Mouse (Mus musculus): ENCODE measurements around the gene Ttyh1.

The Ttyh1 gene

DNA sequence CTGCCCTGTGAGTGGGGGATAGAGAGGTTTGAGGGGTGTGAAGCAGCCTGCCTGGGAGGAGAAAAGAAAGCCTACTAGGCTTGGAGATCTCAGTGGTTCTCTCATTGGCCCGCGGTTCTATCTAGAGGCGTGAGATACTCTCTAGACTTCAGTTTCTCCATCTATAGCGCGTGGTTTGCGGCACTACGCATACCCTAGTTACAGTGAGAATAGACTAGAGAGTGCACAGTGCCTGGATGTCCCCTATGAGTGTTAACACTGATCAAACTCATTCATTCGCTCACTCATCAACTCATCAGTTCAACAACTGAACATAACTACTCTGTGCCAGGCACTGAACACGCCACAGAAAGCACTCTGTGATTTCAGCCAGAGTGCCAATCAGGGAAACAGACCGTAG lies 3.6 kb downstream of the Ttyh1 start:
- DNase-seq (ENCODE audit: low read depth, low spot score) = no peak

- no peak for DNase-seq (ENCODE audit: low read depth, low spot score)
Measured at GRCm38 (mm10) chr7:4123732-4124131, 4.5 kb downstream of the Ttyh1 start.

DNA sequence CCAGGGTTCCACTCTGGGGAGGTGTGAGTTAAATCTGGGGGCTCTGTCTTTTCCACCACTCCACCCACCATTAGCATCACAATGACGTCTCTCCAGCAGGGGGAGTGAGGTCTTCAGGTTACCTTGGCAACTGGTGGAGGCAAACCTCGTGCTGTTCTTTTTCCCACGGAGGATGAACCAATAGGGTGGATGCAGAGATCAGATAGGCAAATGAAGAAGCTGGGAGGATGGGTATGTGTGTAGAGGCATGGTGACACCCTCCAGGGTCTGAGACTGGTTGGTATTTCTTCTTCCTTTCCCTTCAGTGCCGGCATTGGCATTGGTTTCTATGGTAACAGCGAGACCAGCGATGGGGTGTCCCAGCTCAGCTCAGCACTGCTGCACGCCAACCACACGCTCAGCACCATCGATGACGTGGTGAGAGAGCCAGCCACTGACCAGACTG lies 5.1 kb downstream of the Ttyh1 start:
- DNase-seq (ENCODE audit: low read depth, low spot score) = peak; percentile 39

DNA sequence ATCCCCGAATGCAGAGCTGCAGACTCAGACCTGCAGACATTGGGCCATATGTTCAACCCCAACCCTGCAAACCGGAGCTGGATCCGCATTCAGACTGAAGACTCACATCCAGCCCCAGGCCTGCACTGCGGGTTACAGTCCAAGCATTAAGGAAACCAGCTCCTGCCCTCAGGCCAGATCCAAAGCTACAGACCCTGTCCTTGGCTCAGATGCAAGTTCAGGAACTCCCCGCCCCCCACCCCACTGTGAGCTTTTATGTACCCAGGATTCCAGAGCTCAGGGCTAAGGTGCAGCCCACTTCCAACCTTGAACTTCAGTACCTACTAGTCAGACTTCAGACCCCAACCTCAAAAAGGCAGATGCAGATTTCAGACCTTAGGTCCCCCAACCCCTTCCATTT lies 5.6 kb downstream of the Ttyh1 start:
- DNase-seq (ENCODE audit: low read depth, low spot score) = no peak

DNA sequence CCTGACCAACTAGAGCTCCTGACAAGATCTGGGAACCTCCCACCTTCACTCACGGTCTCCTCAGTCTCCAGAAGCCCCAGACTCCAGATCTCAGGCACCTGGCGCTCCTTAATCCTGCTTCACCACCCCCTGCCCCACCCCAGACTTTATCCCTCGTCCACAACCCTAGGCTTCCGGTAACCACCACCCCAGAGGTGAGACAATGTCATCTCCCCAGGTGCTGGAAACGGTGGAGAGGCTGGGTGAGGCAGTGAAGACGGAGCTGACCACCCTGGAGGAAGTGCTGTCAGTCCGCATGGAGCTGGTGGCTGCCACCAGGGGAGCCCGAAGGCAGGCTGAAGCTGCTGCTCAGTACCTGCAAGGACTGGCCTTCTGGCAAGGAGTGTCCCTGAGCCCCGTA lies 6.1 kb downstream of the Ttyh1 start:
- DNase-seq (ENCODE audit: low read depth, low spot score) = no peak

DNA sequence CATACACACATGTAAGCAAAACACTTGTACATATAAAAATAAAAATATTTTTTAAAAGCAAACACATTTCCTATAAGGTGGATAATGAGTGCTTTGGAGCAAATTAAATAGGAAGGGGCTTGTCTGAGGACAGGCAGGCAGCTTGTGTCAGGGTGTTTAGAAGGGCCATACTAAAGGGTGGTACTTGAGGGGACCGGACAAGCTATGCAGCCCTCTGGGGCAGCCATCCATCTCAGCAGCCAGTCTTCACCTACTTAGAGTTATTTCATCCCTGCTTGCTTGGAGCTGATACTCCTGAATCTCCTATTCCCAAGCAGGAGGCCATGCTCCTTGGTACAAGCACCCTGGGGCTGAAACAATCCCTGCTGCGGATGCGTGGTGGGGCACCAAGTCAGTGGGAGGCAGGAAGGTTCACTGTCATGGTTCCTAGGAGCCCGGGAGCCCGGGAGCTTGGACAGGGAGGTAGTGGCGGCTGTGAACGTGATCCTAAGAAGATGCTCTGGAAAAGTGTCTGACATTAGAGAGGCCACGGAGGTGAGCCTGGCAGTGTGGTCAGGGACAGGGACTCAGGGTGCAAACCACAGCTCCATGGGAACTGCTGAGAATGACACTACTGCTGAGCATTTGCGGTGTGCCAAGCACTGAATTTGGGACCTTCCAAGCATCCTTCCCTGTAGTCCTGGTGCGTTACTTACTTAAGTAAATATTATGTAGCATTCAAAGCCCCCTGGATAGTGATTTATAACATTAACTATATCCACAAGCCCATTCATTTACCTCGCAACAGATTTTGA lies 8.0 kb downstream of the Ttyh1 start:
- no peak for DNase-seq (ENCODE audit: low read depth, low spot score)

DNA sequence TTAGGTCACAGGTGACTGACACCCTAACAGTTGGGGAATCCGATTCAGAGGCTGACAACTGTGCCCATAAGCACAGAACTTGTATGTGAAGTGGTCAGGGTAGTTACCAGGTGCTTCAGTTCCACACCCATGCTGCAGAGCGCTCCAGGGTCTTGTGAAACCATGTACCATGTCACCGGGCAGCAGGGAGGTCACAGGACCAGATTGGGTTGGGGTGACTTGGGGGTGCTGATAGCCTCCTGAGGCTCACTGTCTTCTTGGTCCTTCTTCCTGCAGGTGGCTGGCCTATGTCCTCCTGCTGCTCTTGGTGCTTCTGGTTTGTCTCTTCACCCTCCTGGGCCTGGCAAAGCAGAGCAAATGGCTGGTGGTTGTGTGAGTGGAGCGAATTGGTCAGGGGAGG lies 8.7 kb downstream of the Ttyh1 start:
- DNase-seq (ENCODE audit: low read depth, low spot score) = no peak

DNA sequence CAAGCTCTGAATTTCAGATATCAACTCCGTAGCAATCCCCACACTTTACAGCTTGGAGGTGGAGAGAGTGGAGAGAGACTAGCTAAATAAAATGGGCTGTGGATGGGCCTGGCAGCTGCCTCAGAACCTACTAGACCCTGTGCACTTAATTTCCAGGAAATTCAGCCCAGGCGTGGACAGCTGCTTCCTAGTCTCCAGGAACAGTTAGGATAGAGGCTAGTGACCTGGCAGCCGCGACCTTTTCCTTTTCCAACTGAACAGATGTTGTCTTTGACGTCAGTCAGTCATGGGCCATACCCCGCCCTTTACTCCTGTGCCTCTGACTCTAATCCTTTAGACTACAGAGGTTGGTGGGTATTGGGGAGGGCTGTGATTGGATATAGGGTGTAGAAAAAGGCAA lies 9.7 kb downstream of the Ttyh1 start:
- DNase-seq (ENCODE audit: low read depth, low spot score) = no peak

DNA sequence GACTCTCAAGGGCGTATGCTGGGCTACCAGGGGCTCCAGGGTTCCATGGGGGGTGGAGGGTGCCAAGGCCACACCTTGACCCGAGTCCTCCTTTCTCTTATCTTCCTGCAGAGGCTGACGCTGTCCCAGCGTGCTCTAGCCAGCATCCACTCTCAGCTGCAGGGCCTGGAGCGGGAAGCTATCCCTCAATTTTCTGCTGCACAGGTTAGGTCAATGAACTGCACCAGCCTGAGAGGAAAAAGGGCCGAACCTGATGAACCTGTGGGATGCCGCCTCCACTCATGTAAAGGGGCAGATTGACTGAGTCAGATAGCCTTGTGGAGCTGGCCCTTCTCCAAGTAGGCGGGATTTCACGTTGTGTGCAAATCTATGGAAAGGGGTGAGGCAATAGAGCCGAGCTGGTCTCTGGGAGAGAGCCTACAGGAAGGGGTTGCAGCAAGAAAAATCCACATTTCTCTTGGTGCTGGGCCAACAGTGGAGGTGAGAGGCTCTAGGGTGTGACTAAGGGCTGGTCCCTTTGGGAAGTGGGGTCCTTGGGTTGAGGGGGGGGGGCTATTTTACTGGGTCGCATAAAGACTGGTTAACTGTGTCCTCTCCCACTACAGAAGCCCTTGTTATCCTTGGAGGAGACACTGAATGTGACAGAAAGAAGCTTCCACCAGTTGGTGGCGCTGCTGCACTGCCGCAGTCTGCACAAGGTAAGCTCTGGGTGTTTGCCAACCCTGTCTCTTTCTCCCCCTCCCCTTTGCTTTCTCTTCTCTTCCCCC lies 11.7 kb downstream of the Ttyh1 start:
- peak; percentile 80 for DNase-seq (ENCODE audit: low read depth, low spot score)

- DNase-seq (ENCODE audit: low read depth, low spot score) = no peak
Measured at GRCm38 (mm10) chr7:4131964-4132363, 12.8 kb downstream of the Ttyh1 start.

GRCm38 (mm10) chr7:4132581-4132980 lies 13.4 kb downstream of the Ttyh1 start:
- DNase-seq (ENCODE audit: low read depth, low spot score) = no peak

DNA sequence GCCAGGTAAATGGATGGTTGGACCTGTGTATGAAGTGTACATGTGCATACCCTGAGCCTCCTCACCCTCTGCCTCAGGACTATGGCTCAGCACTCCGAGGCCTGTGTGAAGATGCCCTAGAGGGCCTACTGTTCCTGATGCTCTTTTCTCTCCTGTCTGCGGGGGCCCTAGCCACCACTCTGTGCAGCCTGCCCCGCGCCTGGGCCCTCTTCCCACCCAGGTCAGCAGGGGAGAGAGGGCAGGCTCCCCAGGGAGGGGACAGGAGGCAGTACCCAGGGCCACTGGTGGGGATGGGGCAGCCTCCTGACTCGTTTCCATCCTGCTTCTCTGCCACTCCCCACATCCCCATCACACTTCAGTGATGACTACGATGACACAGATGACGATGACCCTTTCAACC lies 13.8 kb downstream of the Ttyh1 start:
- DNase-seq (ENCODE audit: low read depth, low spot score) = no peak

GRCm38 (mm10) chr7:4134911-4135310 lies 15.7 kb downstream of the Ttyh1 start:
- DNase-seq (ENCODE audit: low read depth, low spot score) = no peak

- DNase-seq (ENCODE audit: low read depth, low spot score) = no peak
Measured at GRCm38 (mm10) chr7:4136404-4136770, 17.2 kb downstream of the Ttyh1 start.

DNA sequence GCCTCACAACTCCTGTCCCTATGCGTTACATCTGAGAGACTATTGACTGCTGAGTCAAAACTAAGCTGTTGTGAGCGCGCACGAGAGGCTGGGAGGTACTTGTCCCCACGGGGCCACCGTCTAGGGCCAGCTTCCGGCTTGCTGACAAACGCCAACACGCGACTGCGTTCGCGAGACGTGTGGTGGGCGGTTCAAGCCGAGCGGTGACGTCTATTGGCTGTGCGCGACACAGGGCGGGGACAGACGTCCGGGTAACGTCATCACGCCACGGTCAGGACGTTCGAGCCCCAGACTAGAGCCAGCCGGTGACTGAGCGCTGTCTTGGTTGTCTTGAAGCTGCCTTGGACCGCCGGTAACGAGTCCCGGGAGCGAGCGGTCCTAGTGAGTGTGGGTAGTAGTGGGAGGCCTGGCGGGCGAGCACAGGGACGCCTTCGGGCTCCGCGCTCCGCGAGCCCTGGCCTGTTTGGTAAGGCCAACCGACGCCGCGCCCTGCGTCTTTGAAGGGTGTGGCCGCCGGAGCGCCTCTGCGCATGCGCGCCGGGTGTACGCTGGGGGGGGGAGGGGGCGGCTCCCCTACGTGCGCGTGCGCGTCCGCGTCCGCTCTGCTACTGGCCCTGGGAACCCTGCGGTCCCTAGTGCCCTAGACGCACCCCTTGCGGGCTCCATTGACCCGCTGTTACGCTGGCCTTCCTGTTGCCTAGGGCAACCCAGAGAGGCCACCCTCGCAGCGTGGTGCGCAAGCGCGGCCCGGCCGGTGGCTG lies 17.7 kb downstream of the Ttyh1 start, which contains the start of gene Leng8:
Leng8 (plus strand) TSS at position 269 of the 761 bp plus-strand sequence.
- peak; percentile 99 for DNase-seq (ENCODE audit: low read depth, low spot score)

DNA sequence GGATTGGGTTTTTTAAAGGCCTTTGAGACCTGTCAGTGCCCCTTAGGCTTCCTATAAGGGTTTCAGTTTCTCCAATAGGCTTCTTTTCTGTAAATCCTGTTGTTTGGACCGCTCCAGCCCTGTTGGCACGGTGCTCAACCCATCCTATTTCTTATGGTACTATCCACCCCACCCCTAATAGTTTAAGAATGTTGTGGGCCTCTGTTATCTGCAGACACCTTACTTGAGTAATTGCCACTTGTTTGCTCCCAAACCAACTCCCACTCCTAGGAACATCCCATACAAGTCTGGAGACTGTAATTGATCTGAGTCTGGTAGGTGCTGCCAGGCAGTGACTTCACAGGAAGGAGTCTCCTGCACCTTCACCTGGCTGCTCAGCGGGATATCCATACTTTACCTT lies 18.5 kb downstream of the Ttyh1 start:
- no peak for DNase-seq (ENCODE audit: low read depth, low spot score)

DNA sequence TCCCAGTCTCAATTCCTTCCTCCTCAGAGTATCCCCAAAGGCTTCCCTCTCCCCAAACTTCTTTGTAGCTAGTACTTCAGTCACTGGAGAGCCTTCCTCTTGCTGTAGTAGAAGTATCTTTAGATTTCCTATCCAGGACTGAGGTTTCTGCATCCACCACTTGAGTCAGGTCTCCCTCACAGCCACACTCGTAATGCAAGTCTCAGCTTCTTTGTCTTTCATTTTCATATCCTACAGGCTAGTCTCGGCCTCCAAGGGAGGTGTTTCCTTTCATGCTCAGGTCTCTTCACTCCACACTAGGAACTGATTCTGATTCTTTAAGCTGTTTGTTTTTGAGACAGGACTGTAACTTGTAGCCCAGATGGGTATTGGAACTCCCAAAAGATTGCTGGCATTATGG lies 19.0 kb downstream of the Ttyh1 start:
- DNase-seq (ENCODE audit: low read depth, low spot score) = no peak

DNA sequence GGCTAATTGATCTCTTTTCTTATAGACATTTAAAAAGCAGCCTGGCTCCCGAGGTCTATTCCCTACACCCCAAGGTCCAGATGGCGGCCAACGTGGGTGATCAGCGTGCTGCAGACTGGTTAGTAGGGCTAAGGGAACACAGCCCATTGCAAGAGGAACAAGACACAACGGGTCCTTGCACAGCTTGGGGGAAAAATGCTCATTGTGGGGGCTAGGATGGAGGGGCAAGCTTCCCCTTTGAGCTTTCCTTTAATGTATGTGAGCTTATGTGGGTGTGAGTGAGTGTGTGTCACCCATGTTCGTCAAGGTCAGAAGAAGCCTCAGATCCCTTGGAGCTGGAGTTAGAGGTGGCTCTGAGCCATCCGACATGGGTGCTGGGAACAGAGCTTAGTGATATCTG lies 19.5 kb downstream of the Ttyh1 start:
- DNase-seq (ENCODE audit: low read depth, low spot score) = no peak

DNA sequence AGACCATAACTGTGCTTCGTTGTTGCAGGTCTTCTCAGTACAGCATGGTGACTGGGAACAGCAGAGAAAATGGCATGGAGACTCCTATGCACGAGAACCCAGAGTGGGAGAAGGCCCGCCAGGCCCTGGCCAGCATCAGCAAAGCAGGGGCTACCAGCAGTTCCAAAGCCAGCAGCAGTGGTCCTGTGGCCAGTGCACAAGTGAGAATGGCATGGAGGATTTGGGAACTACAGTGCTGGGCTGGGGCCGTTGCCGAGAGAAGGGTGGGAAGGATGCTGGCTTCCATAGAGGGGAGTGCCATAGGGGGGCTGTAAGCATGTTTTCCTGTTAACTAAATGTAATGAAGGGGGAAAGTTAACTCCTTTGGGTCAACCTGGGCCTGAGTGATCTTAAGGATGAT lies 20.2 kb downstream of the Ttyh1 start:
- no peak for DNase-seq (ENCODE audit: low read depth, low spot score)

GRCm38 (mm10) chr7:4141648-4142325 lies 22.6 kb downstream of the Ttyh1 start:
- no peak for DNase-seq (ENCODE audit: low read depth, low spot score)

GRCm38 (mm10) chr7:4142796-4143445 lies 23.7 kb downstream of the Ttyh1 start:
- no peak for DNase-seq (ENCODE audit: low read depth, low spot score)
